Mouse (Mus musculus) liver, embryonic 16.5 days (tissue): Measurements from ENCODE around the gene Ddc. TPM values are rescaled to one million over a fixed set of nuclear protein-coding genes. Genes with fewer than 3 reads are reported as not detected.

Experiments
- ATAC-seq: fragments of 200-750 bp; cut with Nextera tagmentation; 2 replicates; pipeline ENCODE4 v1.8.0; 2017; ENCODE audit warnings: low read depth, mild to moderate bottlenecking, moderate number of reproducible peaks, moderate library complexity
- H3K27ac ChIP-seq: fragments of 300-500 bp; sonication (generic); 2 replicates; pipeline ENCODE4 v1.5.1; 2014; ENCODE audit warnings: mild to moderate bottlenecking, low read length
- H3K27me3 ChIP-seq: fragments of 300-500 bp; sonication (generic); 2 replicates; pipeline ENCODE4 v1.6.1; 2014; ENCODE audit warnings: low read depth, low read length, mixed read lengths; ENCODE audit not compliant: control insufficient read depth, insufficient read depth
- H3K36me3 ChIP-seq: fragments of 300-500 bp; sonication (generic); 2 replicates; pipeline ENCODE4 v1.6.1; 2014; ENCODE audit warnings: mild to moderate bottlenecking; ENCODE audit not compliant: control insufficient read depth, insufficient read depth
- H3K4me1 ChIP-seq: fragments of 300-500 bp; sonication (generic); 2 replicates; pipeline ENCODE4 v1.6.1; 2014; ENCODE audit warnings: low read depth, low read length, mixed read lengths; ENCODE audit not compliant: control insufficient read depth
- H3K4me2 ChIP-seq: fragments of 300-500 bp; sonication (generic); 2 replicates; pipeline ENCODE4 v1.6.1; 2014; ENCODE audit warnings: low read depth, low read length, mixed read lengths
- H3K4me3 ChIP-seq: fragments of 300-500 bp; sonication (generic); 2 replicates; pipeline ENCODE4 v1.5.1; 2014; ENCODE audit warnings: low read depth, mild to moderate bottlenecking, low read length
- H3K9ac ChIP-seq: fragments of 300-500 bp; sonication (generic); 2 replicates; pipeline ENCODE4 v1.6.1; 2014; ENCODE audit warnings: low read depth, low read length
- H3K9me3 ChIP-seq: fragments of 300-500 bp; sonication (generic); replicated peaks from 2 replicates; pipeline ENCODE4 v1.6.1; 2016; ENCODE audit warnings: low read length; ENCODE audit not compliant: control insufficient read depth
- WGBS: fragments of 180-500 bp; shearing (Covaris S2); extraction: QIAGEN DNeasy Blood & Tissue Kit; methylation state at CpG from one replicate; pipeline ENCODE4 v1.1.7; 2014; ENCODE audit not compliant: insufficient replicate concordance; 5-methylcytosine and 5-hydroxymethylcytosine counted together
- polyA plus RNA-seq: library from polyadenylated mRNA; unstranded; fragments of >200 nt; fragmentation: Nextera tagmentation; extraction: Ambion mirVana; gene quantifications from 2 replicates; pipeline ENCODE4 v1.2.1, GENCODE M21; 2015

The Ddc gene
- polyA plus RNA-seq, 1 experiment from 2014 or later, result 16.3 TPM

DNA sequence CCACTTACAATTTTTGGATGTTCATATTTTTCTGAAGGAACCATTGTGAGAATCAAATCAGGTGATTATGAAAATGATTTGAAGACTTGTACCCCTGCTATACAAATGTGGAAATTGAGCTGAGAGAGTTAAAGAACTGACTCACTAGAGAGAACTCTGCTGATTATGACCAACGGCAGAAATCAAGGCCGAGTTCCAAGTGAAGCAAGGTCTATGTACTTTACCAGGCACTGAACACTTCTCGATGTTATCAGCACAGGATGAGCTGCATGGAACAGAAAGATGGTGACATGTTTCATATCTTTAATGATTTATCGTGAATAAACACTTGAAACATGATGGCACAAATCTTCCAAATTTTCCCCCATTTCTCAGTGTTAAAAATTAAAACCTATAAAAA lies 92.0 kb downstream of the Ddc start:
- peaks cover 43% of the 10 kb centered on the region for H3K36me3 ChIP-seq
- no peak overlapping the region for H3K27ac ChIP-seq
- no peaks in the 10 kb centered on the region for H3K27me3 ChIP-seq
- 69% methylated on average over 4 of the region's 4 CpGs for WGBS
- no peak overlapping the region for H3K4me2 ChIP-seq
- H3K4me3 ChIP-seq, result no peak overlapping the region
- no peaks in the 10 kb centered on the region for H3K9me3 ChIP-seq
- no peak for ATAC-seq
- no peak overlapping the region for H3K9ac ChIP-seq
- H3K4me1 ChIP-seq, result peaks cover 30% of the 10 kb centered on the region

DNA sequence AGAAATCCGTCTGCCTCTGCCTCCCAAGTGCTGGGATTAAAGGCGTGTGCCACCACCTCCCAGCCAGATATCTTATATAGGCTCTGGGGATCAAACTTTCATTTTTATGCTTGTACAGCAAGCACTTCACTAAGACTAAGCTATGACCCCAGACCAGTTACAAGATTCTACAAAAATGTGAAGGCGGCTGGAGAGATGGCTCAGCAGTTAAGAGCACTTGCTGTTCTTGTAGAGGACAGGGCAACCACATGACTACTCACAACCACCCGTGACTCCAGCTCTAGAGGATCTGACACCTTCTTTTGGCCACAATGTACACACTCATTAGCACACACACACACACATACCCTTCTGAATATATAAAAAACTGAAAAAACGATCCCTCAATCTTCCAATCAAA lies 93.5 kb downstream of the Ddc start:
- Histone ChIP-seq H3K27ac (no peak overlapping the region), H3K27me3 (no peaks in the 10 kb centered on the region), H3K4me3 (no peak overlapping the region), H3K9me3 (no peaks in the 10 kb centered on the region), H3K4me2 (no peak overlapping the region), H3K9ac (no peak overlapping the region), H3K4me1 (peaks cover 18% of the 10 kb centered on the region), H3K36me3 (peaks cover 48% of the 10 kb centered on the region)
- WGBS, result 81% methylated on average over 5 of the region's 5 CpGs
- no peak for ATAC-seq

DNA sequence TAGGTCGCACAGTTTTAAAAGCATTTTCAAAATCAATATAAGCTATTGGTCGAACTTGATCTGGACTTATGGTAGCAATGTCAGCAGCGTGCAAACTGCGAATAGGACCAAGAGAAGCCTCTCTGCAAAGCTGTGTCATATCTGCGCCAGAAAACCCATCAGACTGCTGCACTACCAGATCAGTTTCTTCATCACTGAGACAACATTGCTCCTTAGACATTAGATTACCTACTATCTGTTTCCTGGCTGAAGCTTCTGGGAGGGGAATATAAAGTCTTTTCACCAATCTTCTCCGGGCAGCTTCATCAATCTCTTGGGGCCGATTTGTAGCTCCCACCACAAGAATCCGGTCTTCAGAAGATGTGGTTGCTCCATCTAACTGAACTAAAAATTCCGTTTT lies 96.9 kb downstream of the Ddc start:
- no peak overlapping the region for H3K4me3 ChIP-seq
- ATAC-seq, result peak; percentile 37; the same call in 1 of the 2 replicates
- H3K27me3 ChIP-seq, result no peaks in the 10 kb centered on the region
- no peak overlapping the region for H3K27ac ChIP-seq
- peaks cover 73% of the 10 kb centered on the region for H3K36me3 ChIP-seq
- WGBS, result 53% methylated on average over 9 of the region's 9 CpGs
- H3K9ac ChIP-seq, result no peak overlapping the region
- H3K9me3 ChIP-seq, result no peaks in the 10 kb centered on the region
- H3K4me1 ChIP-seq, result peaks cover 13% of the 10 kb centered on the region
- H3K4me2 ChIP-seq, result peak overlapping the region; percentile 10; the same call in 1 of the 2 replicates

DNA sequence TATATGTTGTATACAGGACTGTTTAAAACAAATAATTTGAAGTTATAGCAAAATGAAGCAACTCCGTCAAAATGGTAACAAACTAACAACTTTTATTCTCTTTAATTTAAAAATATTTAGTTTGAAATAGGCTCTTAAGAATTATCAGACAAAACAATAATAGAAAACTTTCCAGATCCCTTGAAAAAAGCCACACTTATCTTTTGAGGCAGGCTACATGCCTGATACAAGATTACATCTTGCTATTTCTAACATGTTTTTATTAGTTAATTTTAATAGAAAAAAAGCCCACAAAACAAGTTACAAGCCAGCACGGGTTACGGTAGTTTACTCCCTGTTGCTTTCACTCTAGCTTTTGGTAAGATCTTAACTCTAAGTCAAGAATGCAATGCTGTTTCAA lies 97.6 kb downstream of the Ddc start:
- H3K4me3 ChIP-seq, result no peak overlapping the region
- H3K9ac ChIP-seq, result no peak overlapping the region
- H3K4me1 ChIP-seq, result peaks cover 9% of the 10 kb centered on the region
- WGBS, result 77% methylated on average over 3 of the region's 3 CpGs
- H3K4me2 ChIP-seq, result peak overlapping the region; percentile 20; the same call in 1 of the 2 replicates
- no peak overlapping the region for H3K27ac ChIP-seq
- no peaks in the 10 kb centered on the region for H3K27me3 ChIP-seq
- no peak for ATAC-seq
- peaks cover 66% of the 10 kb centered on the region for H3K36me3 ChIP-seq
- H3K9me3 ChIP-seq, result no peaks in the 10 kb centered on the region

DNA sequence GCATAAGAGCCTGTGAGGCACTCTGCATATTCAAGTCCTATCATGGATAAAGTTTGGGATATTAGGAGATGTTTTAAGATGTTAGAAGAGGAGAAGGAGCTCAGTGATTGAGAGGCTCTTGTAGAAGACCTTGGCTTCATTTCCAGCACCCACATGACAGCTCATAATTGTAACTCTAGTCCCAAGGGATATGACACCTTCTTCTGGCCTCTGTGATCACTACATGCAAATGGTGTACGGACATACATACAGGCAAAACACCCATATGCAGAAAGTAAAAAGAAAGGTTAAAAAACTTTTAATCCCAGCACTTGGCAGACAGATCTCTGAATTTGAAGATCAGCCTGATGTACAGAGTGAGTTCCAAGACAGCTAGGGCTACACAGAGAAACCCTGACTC lies 99.3 kb downstream of the Ddc start:
- H3K9me3 ChIP-seq, result no peaks in the 10 kb centered on the region
- no peak overlapping the region for H3K4me3 ChIP-seq
- H3K27ac ChIP-seq, result no peak overlapping the region
- peaks cover 9% of the 10 kb centered on the region for H3K4me1 ChIP-seq
- no peaks in the 10 kb centered on the region for H3K27me3 ChIP-seq
- H3K9ac ChIP-seq, result no peak overlapping the region
- WGBS, result 98% methylated on average over 1 of the region's 1 CpGs
- H3K36me3 ChIP-seq, result peaks cover 56% of the 10 kb centered on the region
- H3K4me2 ChIP-seq, result no peak overlapping the region
- ATAC-seq, result no peak

DNA sequence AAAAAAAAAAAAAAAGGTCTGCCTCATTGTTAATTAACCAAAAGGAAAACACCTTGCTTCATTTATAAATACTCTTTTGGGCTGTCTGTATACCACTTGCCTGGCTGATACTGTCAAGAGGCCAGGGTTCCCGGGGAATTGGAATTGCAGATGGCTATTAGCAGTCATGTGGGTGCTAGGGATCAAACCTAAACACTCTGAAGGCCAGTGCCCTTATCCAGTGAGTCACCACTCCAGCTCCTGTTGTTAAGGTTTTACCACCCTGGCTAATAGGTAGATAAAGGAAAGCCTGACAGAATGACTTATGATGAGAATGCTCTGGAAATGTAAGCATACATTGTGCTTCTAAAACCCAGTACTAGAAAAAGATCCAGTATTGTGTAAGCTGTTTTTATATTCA lies 103.3 kb downstream of the Ddc start:
- no peak overlapping the region for H3K4me2 ChIP-seq
- H3K4me3 ChIP-seq, result no peak overlapping the region
- H3K27me3 ChIP-seq, result no peaks in the 10 kb centered on the region
- WGBS, result 71% methylated on average over 1 of the region's 1 CpGs
- no peaks in the 10 kb centered on the region for H3K9me3 ChIP-seq
- no peaks in the 10 kb centered on the region for H3K4me1 ChIP-seq
- H3K36me3 ChIP-seq, result peaks cover 27% of the 10 kb centered on the region
- H3K9ac ChIP-seq, result no peak overlapping the region
- no peak overlapping the region for H3K27ac ChIP-seq
- ATAC-seq, result no peak

DNA sequence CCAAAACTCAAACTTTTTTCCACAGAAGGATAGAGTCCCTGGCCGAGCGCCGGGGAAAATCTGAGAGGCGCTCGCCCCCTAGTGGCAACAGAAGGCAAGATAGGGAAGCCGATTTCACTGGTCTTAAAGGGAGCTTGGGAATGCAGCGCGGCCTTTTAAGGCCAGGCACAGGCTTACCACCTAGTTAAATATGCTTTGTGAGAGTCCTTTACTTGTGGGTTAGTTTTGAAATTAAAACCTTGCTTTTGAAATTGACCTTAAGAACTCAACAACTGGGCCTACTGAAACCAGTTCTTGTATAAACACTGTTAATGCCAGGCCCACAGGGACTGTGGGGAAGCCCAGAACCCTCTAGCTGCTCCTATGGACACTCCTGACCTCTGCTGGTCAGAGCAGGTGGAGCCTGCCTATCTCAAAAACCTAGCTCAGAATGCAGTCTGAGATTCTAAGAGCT lies 109.4 kb downstream of the Ddc start:
- WGBS, result 0% methylated on average over 8 of the region's 8 CpGs
- Histone ChIP-seq H3K9me3 (no peaks in the 10 kb centered on the region), H3K4me3 (peak overlapping the region; percentile 26; the same call in 1 of the 2 replicates), H3K4me2 (peak overlapping the region; percentile 42), H3K27me3 (no peaks in the 10 kb centered on the region), H3K27ac (no peak overlapping the region), H3K4me1 (no peaks in the 10 kb centered on the region; the same call in 1 of the 2 replicates), H3K36me3 (no peaks in the 10 kb centered on the region), H3K9ac (no peak overlapping the region)
- ATAC-seq, result peak; percentile 84

DNA sequence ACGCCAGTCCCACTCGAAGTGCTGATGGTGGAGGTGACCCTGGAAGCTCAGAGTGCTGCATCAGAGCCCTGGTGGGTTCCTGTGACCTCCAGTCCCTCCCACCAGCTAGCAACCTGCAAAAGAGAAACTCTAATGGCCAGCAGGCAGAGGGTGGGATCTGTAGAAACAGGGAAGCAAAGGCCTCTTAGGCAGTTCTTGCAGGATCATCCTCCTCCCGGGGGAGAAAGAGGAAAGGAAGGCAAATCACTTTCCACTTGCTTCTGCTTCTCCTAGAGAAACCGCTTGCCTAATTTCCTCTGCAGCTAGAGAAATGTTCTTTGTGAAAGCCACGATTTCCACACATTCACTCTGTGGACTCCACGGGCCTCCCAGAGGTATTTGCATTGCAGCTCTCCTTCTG lies 112.5 kb downstream of the Ddc start:
- no peak overlapping the region for H3K4me3 ChIP-seq
- no peaks in the 10 kb centered on the region; the same call in 1 of the 2 replicates for H3K4me1 ChIP-seq
- H3K9ac ChIP-seq, result no peak overlapping the region
- ATAC-seq, result no peak
- no peak overlapping the region for H3K27ac ChIP-seq
- no peaks in the 10 kb centered on the region for H3K36me3 ChIP-seq
- H3K9me3 ChIP-seq, result no peaks in the 10 kb centered on the region
- no peaks in the 10 kb centered on the region for H3K27me3 ChIP-seq
- 27% methylated on average over 6 of the region's 6 CpGs for WGBS
- no peak overlapping the region for H3K4me2 ChIP-seq

DNA sequence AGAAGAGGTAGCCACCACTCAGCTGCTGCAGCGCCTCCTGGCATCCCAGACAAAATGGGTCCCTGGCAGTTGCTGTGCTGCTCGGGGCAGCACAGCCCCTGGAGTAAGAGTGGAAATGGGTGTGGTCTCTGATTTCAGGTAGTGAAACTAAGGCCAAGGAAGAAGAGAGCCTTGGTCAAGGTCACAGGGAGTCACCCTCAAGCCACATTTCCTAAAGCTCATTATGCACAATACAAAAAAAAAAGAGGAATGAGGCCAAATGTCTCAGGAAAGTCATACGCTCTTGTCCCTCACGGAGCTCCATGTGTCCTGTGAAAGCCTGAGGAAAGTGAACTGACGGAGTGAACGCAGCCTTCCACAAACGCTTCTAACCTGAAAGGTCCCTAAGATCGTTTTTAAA lies 116.2 kb downstream of the Ddc start:
- ATAC-seq, result no peak
- WGBS, result 71% methylated on average over 8 of the region's 8 CpGs
- H3K36me3 ChIP-seq, result no peaks in the 10 kb centered on the region

More for the DNA sequence above, 116.2 kb downstream of the Ddc start:
- Histone ChIP-seq H3K4me3 (no peak overlapping the region), H3K9me3 (no peaks in the 10 kb centered on the region), H3K4me2 (no peak overlapping the region), H3K4me1 (no peaks in the 10 kb centered on the region), H3K27me3 (no peaks in the 10 kb centered on the region), H3K27ac (no peak overlapping the region), H3K9ac (no peak overlapping the region)
